Mouse (Mus musculus): ENCODE results near the gene Atrnl1.
"Not testable (repeated sequence)": the region's sequence is repeated elsewhere in the genome, so short reads cannot be mapped to it uniquely, and the experiment has no call there.

Gene Atrnl1

GRCm38 (mm10) chr19:57958154-57958553 lies 347.3 kb downstream of the Atrnl1 start:
- in situ Hi-C loops (cut with MboI, MseI): no loop called here

GRCm38 (mm10) chr19:57958726-57959125 lies 347.9 kb downstream of the Atrnl1 start:
- in situ Hi-C loops (cut with MboI, MseI): no loop called here

- in situ Hi-C loops (cut with MboI, MseI): no loop called here
Observed at GRCm38 (mm10) chr19:57961321-57961720, 350.5 kb downstream of the Atrnl1 start.

GRCm38 (mm10) chr19:57961738-57962640 lies 351.2 kb downstream of the Atrnl1 start:
- in situ Hi-C loops (cut with MboI, MseI): no loop called here

GRCm38 (mm10) chr19:57963874-57964273 lies 353.0 kb downstream of the Atrnl1 start:
- in situ Hi-C loops (cut with MboI, MseI): no loop called here

GRCm38 (mm10) chr19:57969766-57970165 lies 358.9 kb downstream of the Atrnl1 start:
- in situ Hi-C loops (cut with MboI, MseI): no loop called here

- in situ Hi-C loops (cut with MboI, MseI): no loop called here
Observed at GRCm38 (mm10) chr19:57970342-57970895, 359.6 kb downstream of the Atrnl1 start.

- in situ Hi-C loops (cut with MboI, MseI): no loop called here
Observed at GRCm38 (mm10) chr19:57975201-57975600, 364.4 kb downstream of the Atrnl1 start.

- in situ Hi-C loops (cut with MboI, MseI): no loop called here
Observed at GRCm38 (mm10) chr19:57985918-57986900, 375.4 kb downstream of the Atrnl1 start.

- in situ Hi-C loops (cut with MboI, MseI): no loop called here
Observed at GRCm38 (mm10) chr19:57987696-57988393, 377.0 kb downstream of the Atrnl1 start.

- in situ Hi-C loops (cut with MboI, MseI): no loop called here
Observed at GRCm38 (mm10) chr19:57988559-57989093, 377.8 kb downstream of the Atrnl1 start.

- in situ Hi-C loops (cut with MboI, MseI): no loop called here
Observed at GRCm38 (mm10) chr19:57991099-57991760, 380.4 kb downstream of the Atrnl1 start.

GRCm38 (mm10) chr19:57994174-57994833 lies 383.5 kb downstream of the Atrnl1 start:
- in situ Hi-C loops (cut with MboI, MseI): not testable (repeated sequence)

- in situ Hi-C loops (cut with MboI, MseI): no loop called here
Observed at GRCm38 (mm10) chr19:57995015-57995414, 384.2 kb downstream of the Atrnl1 start.

GRCm38 (mm10) chr19:57997961-57998360 lies 387.1 kb downstream of the Atrnl1 start:
- in situ Hi-C loops (cut with MboI, MseI): no loop called here

GRCm38 (mm10) chr19:58011636-58012035 lies 400.8 kb downstream of the Atrnl1 start:
- in situ Hi-C loops (cut with MboI, MseI): no loop called here

- in situ Hi-C loops (cut with MboI, MseI): no loop called here
Observed at GRCm38 (mm10) chr19:58015741-58016140, 404.9 kb downstream of the Atrnl1 start.

- in situ Hi-C loops (cut with MboI, MseI): no loop called here
Observed at GRCm38 (mm10) chr19:58016561-58017453, 406.0 kb downstream of the Atrnl1 start.

- in situ Hi-C loops (cut with MboI, MseI): no loop called here
Observed at GRCm38 (mm10) chr19:58017468-58017867, 406.6 kb downstream of the Atrnl1 start.

Data from T-helper 17 cell (primary cell).